In the genomic region with DNA sequence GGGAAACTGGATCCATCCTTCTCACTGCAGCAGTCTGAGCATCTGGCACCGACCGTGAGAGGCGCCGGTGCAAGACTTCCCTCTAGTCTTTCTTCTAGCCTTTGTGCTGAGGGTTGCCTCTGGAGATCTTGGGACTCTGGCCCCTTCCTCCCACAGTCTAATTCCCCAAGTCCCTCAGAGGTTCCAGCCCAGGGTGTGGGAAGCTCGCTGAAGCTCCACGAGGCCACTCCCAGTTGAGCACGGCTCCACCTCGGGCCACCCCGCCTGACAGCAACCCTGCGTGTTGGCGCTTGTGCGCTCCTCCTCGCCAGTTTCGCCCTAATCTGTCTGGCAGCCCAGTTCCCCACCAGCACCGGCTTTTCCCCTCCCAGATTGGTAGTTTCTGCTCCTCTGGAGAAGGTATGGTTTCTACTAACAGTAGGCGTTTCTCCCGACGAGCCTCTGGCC, we compare ENCODE assay signal across 8 mouse cellular contexts. TPM values are rescaled to one million over a fixed set of nuclear protein-coding genes. Genes with fewer than 3 reads are reported as not detected.
DNase-seq lines count a peak whose midpoint lies in the region; ATAC-seq lines count a peak whose summit lies in the region.

No protein-coding gene starts in this region.

- H3K36me3 ChIP-seq in intestine, embryonic 14.5 days (ENCODE audit: control insufficient read depth, insufficient read depth, low read length) = peaks cover 18% of the 10 kb centered on the region

- peak; percentile 63 for ATAC-seq in intestine, embryonic 14.5 days (replicated peaks; ENCODE audit: low FRiP score, low TSS enrichment, low read depth)

- DNase-seq in adrenal gland, adult 2 months = peak; percentile 93
- peak; percentile 81 for DNase-seq in embryo, embryonic 10 days (ENCODE audit: low spot score)
- peak; percentile 87 for DNase-seq in gastrocnemius, postnatal 25 days
- DNase-seq in intestine, embryonic 14.5 days (ENCODE audit: low spot score) = peak; percentile 87
- peak; percentile 70 to 72 for DNase-seq in left cerebral cortex, adult 8-10 months (ENCODE audit: low spot score in 2 of 2)
- DNase-seq in lung, postnatal 36 days = peak; percentile 80
- peak; percentile 79 for DNase-seq in right cerebral cortex, adult 18-20 months
- DNase-seq in urinary bladder, postnatal 25 days (ENCODE audit: low spot score) = peak; percentile 76

- H3K27ac ChIP-seq in intestine, embryonic 14.5 days (ENCODE audit: low read depth) = peak overlapping the region; percentile 92

- H3K27me3 ChIP-seq in intestine, embryonic 14.5 days (replicated peaks; ENCODE audit: control insufficient read depth, insufficient read depth, low read length) = no peaks in the 10 kb centered on the region

- H3K9ac ChIP-seq in intestine, embryonic 14.5 days (ENCODE audit: low read length) = peak overlapping the region; percentile 95

- H3K9me3 ChIP-seq in intestine, embryonic 14.5 days (ENCODE audit: control insufficient read depth, low read length) = no peaks in the 10 kb centered on the region

- peak overlapping the region; percentile 92 for H3K4me3 ChIP-seq in intestine, embryonic 14.5 days (ENCODE audit: low read depth, low read length)

- under 1% methylated on average over 18 of the region's 18 CpGs for WGBS in intestine, embryonic 14.5 days

- H3K4me1 ChIP-seq in intestine, embryonic 14.5 days (replicated peaks; ENCODE audit: control insufficient read depth, insufficient read depth, low read length) = peaks cover 33% of the 10 kb centered on the region

- peak overlapping the region; percentile 65 for H3K4me2 ChIP-seq in intestine, embryonic 14.5 days (ENCODE audit: low read length)

RNA-seq across cellular contexts. Expression of a gene that starts 2.0 kb away (rescaled TPM):
- 10 to 100 TPM; 36.7 to 36.9 TPM for total RNA-seq in adrenal gland, adult 2 months (2021)
- 0.57 and 0.83 TPM in 2 replicates for polyA plus RNA-seq in adrenal gland, adult 2 months (2012; rRNA removed)
- total RNA-seq in gastrocnemius, postnatal 25 days (2021) = 10 to 100 TPM in 1 of 2 experiments, 1 to 10 TPM in 1; 9.3 to 10.5 TPM
- 85.0 and 104 TPM in 2 replicates for polyA plus RNA-seq in intestine, embryonic 14.5 days (2014; fragmentation: Nextera tagmentation; extraction: Ambion mirVana)
- total RNA-seq in left cerebral cortex, adult 8-10 months (2022) = 10 to 100 TPM; 12.7 to 15.4 (median 13.9) TPM

Comparison
In these comparisons a context has a peak if more than half of its experiments do, and no peak if none do; other contexts are left out.
1. Peak in every context shown above with its lines: DNase-seq, ATAC-seq, H3K4me3 ChIP-seq and H3K27ac ChIP-seq.